Mouse (Mus musculus) MEL (cell line): ENCODE measurements at regions not wholly inside any gene's neighbourhood (a gene's known extent, or its start where the extent isn't known, plus 50 kb on each side); places are given as distances from the start of the nearest gene placed in this dataset.

Experiments used
- DNase-seq: peaks from one replicate; pipeline ENCODE4 v3.0.0; 2011; ENCODE audit warnings: low read depth, low spot score
- H3K27ac ChIP-seq: 2 replicates; pipeline ENCODE4 v1.5.1; 2012; ENCODE audit warnings: low read depth, mild to moderate bottlenecking, control low read depth, low read length, moderate library complexity; ENCODE audit not compliant: control insufficient read depth
- H3K27me3 ChIP-seq, 2 experiments: fragments of 150-350 bp in 1 of 2; sonication (generic) in 1 of 2; 2 replicates each; pipeline ENCODE4 v1.6.1; 2012; ENCODE audit warnings: low read length in 2 of 2, mild to moderate bottlenecking in 2 of 2, improper control_type of control experiment in 1 of 2, moderate library complexity in 1 of 2; ENCODE audit not compliant: insufficient read depth in 2 of 2, control insufficient read depth in 1 of 2
- H3K36me3 ChIP-seq, 2 experiments: 2 replicates each; pipeline ENCODE4 v1.6.1; 2012 to 2014; ENCODE audit warnings: low read length in 2 of 2, improper control_type of control experiment in 1 of 2, inconsistent platforms in 1 of 2, mild to moderate bottlenecking in 1 of 2; ENCODE audit not compliant: insufficient read depth in 2 of 2, control insufficient read depth in 1 of 2
- H3K4me1 ChIP-seq, 2 experiments: fragments of 150-350 bp in 1 of 2; sonication (generic) in 1 of 2; 2 replicates each; pipeline ENCODE4 v1.6.1; 2012; ENCODE audit warnings: low read length in 2 of 2, improper control_type of control experiment in 1 of 2, mild to moderate bottlenecking in 1 of 2; ENCODE audit not compliant: insufficient read depth in 2 of 2, control insufficient read depth in 1 of 2
- H3K4me3 ChIP-seq, 2 experiments: fragments of 150-350 bp in 1 of 2; sonication (generic) in 1 of 2; 2 replicates each; pipeline ENCODE4 v1.5.1; 2012; ENCODE audit warnings: low read depth in 2 of 2, low read length in 2 of 2, mild to moderate bottlenecking in 2 of 2, moderate library complexity in 2 of 2, control low read depth in 1 of 2, improper control_type of control experiment in 1 of 2; ENCODE audit not compliant: control insufficient read depth in 1 of 2, insufficient read depth in 1 of 2
- H3K79me2 ChIP-seq: 2 replicates; pipeline ENCODE4 v1.6.1; 2012; ENCODE audit warnings: mild to moderate bottlenecking, low read length, moderate library complexity; ENCODE audit not compliant: control insufficient read depth, poor library complexity, insufficient read depth
- H3K9ac ChIP-seq: 2 replicates; pipeline ENCODE4 v1.6.1; 2012; ENCODE audit warnings: low read depth, mild to moderate bottlenecking, control low read depth, low read length, moderate library complexity; ENCODE audit not compliant: control insufficient read depth, poor library complexity, severe bottlenecking
- H3K9me3 ChIP-seq: fragments of 150-350 bp; sonication (generic); replicated peaks from 2 replicates; pipeline ENCODE4 v1.6.1; 2012; ENCODE audit warnings: mild to moderate bottlenecking, low read length, improper control_type of control experiment, moderate library complexity; ENCODE audit not compliant: insufficient read depth
- CTCF ChIP-seq, 3 experiments: IDR thresholded peaks in 2 of 3; conservative IDR thresholded peaks in 1 of 3; 2 replicates each; pipeline ENCODE4 v1.5.1; 2011 to 2012; ENCODE audit warnings: low read length in 3 of 3, low read depth in 2 of 3, mild to moderate bottlenecking in 2 of 3, improper control_type of control experiment in 1 of 3, inconsistent platforms in 1 of 3, mixed read lengths in 1 of 3, moderate library complexity in 1 of 3; ENCODE audit not compliant: control insufficient read depth in 1 of 3, insufficient read depth in 1 of 3, poor library complexity in 1 of 3, severe bottlenecking in 1 of 3
- EP300 ChIP-seq, 2 experiments: IDR thresholded peaks; 2 replicates each; pipeline ENCODE4 v1.6.1; 2011; ENCODE audit warnings: improper control_type of control experiment in 2 of 2, low read length in 2 of 2, low read depth in 1 of 2, mild to moderate bottlenecking in 1 of 2
- ETS1 ChIP-seq: IDR thresholded peaks from 2 replicates; pipeline ENCODE4 v1.6.1; 2012; ENCODE audit warnings: low read depth, mild to moderate bottlenecking, inconsistent platforms, low read length, improper control_type of control experiment, moderate library complexity
- MAX ChIP-seq: IDR thresholded peaks from 2 replicates; pipeline ENCODE4 v1.6.1; 2011; ENCODE audit warnings: low read length, improper control_type of control experiment
- MEF2A ChIP-seq: IDR thresholded peaks from 2 replicates; pipeline ENCODE4 v1.6.1; 2014; ENCODE audit warnings: low read depth, mild to moderate bottlenecking, inconsistent platforms, low read length, improper control_type of control experiment; ENCODE audit not compliant: poor library complexity, insufficient replicate concordance, severe bottlenecking; ENCODE audit errors: extremely low read depth
- MYB ChIP-seq: IDR thresholded peaks from 2 replicates; pipeline ENCODE4 v1.6.1; 2011; ENCODE audit warnings: mild to moderate bottlenecking, low read depth, low read length, improper control_type of control experiment
- MYC ChIP-seq: IDR thresholded peaks from 2 replicates; pipeline ENCODE4 v1.6.1; 2011; ENCODE audit warnings: low read depth, mild to moderate bottlenecking, low read length, improper control_type of control experiment, moderate library complexity
- NRF1 ChIP-seq: IDR thresholded peaks from 2 replicates; pipeline ENCODE4 v1.6.1; 2014; ENCODE audit warnings: low read depth, mild to moderate bottlenecking, inconsistent platforms, low read length, improper control_type of control experiment, moderate library complexity; ENCODE audit not compliant: poor library complexity, insufficient read depth, severe bottlenecking
- POLR2A ChIP-seq, 2 experiments: IDR thresholded peaks; 2 replicates each; pipeline ENCODE4 v1.6.1; 2011 to 2012; ENCODE audit warnings: low read length in 2 of 2, mild to moderate bottlenecking in 2 of 2, control low read depth in 1 of 2, improper control_type of control experiment in 1 of 2, low read depth in 1 of 2, moderate library complexity in 1 of 2; ENCODE audit not compliant: control insufficient read depth in 1 of 2, insufficient read depth in 1 of 2, poor library complexity in 1 of 2
- POLR2AphosphoS2 ChIP-seq: IDR thresholded peaks from 2 replicates; pipeline ENCODE4 v1.6.1; 2011; ENCODE audit warnings: low read length, improper control_type of control experiment
- SMC3 ChIP-seq: IDR thresholded peaks from 2 replicates; pipeline ENCODE4 v1.6.1; 2011; ENCODE audit warnings: low read depth, low read length, improper control_type of control experiment
- TAL1 ChIP-seq: IDR thresholded peaks from 2 replicates; pipeline ENCODE4 v1.6.1; 2012; ENCODE audit warnings: mild to moderate bottlenecking, inconsistent platforms, low read length, moderate library complexity, mixed read lengths
- TBP ChIP-seq: IDR thresholded peaks from 2 replicates; pipeline ENCODE4 v1.8.0; 2011; ENCODE audit warnings: low read depth, low read length, improper control_type of control experiment
- TCF12 ChIP-seq: IDR thresholded peaks from 2 replicates; pipeline ENCODE4 v1.6.1; 2014; ENCODE audit warnings: low read depth, mild to moderate bottlenecking, inconsistent platforms, low read length, improper control_type of control experiment, moderate library complexity
- USF1 ChIP-seq: IDR thresholded peaks from 2 replicates; pipeline ENCODE4 v1.6.1; 2014; ENCODE audit warnings: low read depth, mild to moderate bottlenecking, inconsistent platforms, low read length, improper control_type of control experiment, moderate library complexity
- ZKSCAN1 ChIP-seq: IDR thresholded peaks from 2 replicates; pipeline ENCODE4 v1.6.1; 2012; ENCODE audit warnings: low read depth, mild to moderate bottlenecking, inconsistent platforms, low read length, improper control_type of control experiment, moderate library complexity
- ZNF384 ChIP-seq: IDR thresholded peaks from 2 replicates; pipeline ENCODE4 v1.6.1; 2012; ENCODE audit warnings: low read depth, mild to moderate bottlenecking, inconsistent platforms, low read length, improper control_type of control experiment

- H3K27me3 ChIP-seq = no peaks in the 10 kb centered on the region
- no peaks in the 10 kb centered on the region for H3K4me1 ChIP-seq
- H3K36me3 ChIP-seq = no peaks in the 10 kb centered on the region
- H3K27ac ChIP-seq = no peak overlapping the region
- H3K9me3 ChIP-seq = no peaks in the 10 kb centered on the region
- no peak overlapping the region for H3K9ac ChIP-seq
- DNase-seq = no peak
- H3K4me3 ChIP-seq = no peak overlapping the region
- no peaks in the 10 kb centered on the region for H3K79me2 ChIP-seq
- TF ChIP-seq NRF1 = no peak
- no peak for TF ChIP-seq MAX
- TF ChIP-seq POLR2AphosphoS2 = no peak
- TF ChIP-seq SMC3 = no peak
- no peak for TF ChIP-seq ETS1
- no peak for TF ChIP-seq ZKSCAN1
- no peak for TF ChIP-seq MYB
- TF ChIP-seq TBP = no peak
- TF ChIP-seq ZNF384 = no peak
- TF ChIP-seq MYC = no peak
- no peak for TF ChIP-seq MEF2A
- TF ChIP-seq TAL1 = no peak
- no peak for TF ChIP-seq POLR2A (IDR thresholded peaks at IDR 0.05; ENCODE audit: control insufficient read depth in 1 of 2, insufficient read depth in 1 of 2, low read depth in 1 of 2, low read length in 2 of 2, poor library complexity in 1 of 2)
- TF ChIP-seq USF1 = no peak
- TF ChIP-seq, all 39 proteins: peak for 0
Measured at GRCm38 (mm10) chr1:154286080-154286479, 85.1 kb downstream of the Zfp648 start.

- no peaks in the 10 kb centered on the region for H3K4me1 ChIP-seq
- no peak overlapping the region for H3K9ac ChIP-seq
- H3K4me3 ChIP-seq = no peak overlapping the region
- no peaks in the 10 kb centered on the region for H3K9me3 ChIP-seq
- H3K79me2 ChIP-seq = no peaks in the 10 kb centered on the region
- TF ChIP-seq CTCF (IDR thresholded peaks at IDR 0.05 in 2 of 3, conservative IDR thresholded peaks at IDR 0.05 in 1 of 3; ENCODE audit: control insufficient read depth in 1 of 3, insufficient read depth in 1 of 3, low read depth in 2 of 3, low read length in 3 of 3, poor library complexity in 1 of 3, severe bottlenecking in 1 of 3) = no peak
- no peak for TF ChIP-seq NRF1
- no peak overlapping the region for H3K27ac ChIP-seq
- H3K36me3 ChIP-seq = no peaks in the 10 kb centered on the region
- no peaks in the 10 kb centered on the region for H3K27me3 ChIP-seq
- no peak for DNase-seq
Measured at GRCm38 (mm10) chr1:154292729-154293128, 91.7 kb downstream of the Zfp648 start.

- no peak for DNase-seq
- H3K9ac ChIP-seq = no peak overlapping the region
- no peaks in the 10 kb centered on the region for H3K9me3 ChIP-seq
Measured at GRCm38 (mm10) chr1:154296080-154296479, 95.1 kb downstream of the Zfp648 start.

More at GRCm38 (mm10) chr1:154296080-154296479, 95.1 kb downstream of the Zfp648 start:
- no peak for TF ChIP-seq TCF12
- TF ChIP-seq CTCF (IDR thresholded peaks at IDR 0.05 in 2 of 3, conservative IDR thresholded peaks at IDR 0.05 in 1 of 3; ENCODE audit: control insufficient read depth in 1 of 3, insufficient read depth in 1 of 3, low read depth in 2 of 3, low read length in 3 of 3, poor library complexity in 1 of 3, severe bottlenecking in 1 of 3) = no peak
- no peak for TF ChIP-seq EP300 (IDR thresholded peaks at IDR 0.05; ENCODE audit: low read depth in 1 of 2, low read length in 2 of 2)
- Histone ChIP-seq H3K4me3 (no peak overlapping the region), H3K27me3 (no peaks in the 10 kb centered on the region), H3K4me1 (no peaks in the 10 kb centered on the region), H3K27ac (no peak overlapping the region), H3K79me2 (no peaks in the 10 kb centered on the region), H3K36me3 (no peaks in the 10 kb centered on the region)
